Mouse (Mus musculus): ENCODE data around the gene Magi2.
"Not testable (repeated sequence)": the region's sequence is repeated elsewhere in the genome, so short reads cannot be mapped to it uniquely, and the experiment has no call there.

Gene Magi2

DNA sequence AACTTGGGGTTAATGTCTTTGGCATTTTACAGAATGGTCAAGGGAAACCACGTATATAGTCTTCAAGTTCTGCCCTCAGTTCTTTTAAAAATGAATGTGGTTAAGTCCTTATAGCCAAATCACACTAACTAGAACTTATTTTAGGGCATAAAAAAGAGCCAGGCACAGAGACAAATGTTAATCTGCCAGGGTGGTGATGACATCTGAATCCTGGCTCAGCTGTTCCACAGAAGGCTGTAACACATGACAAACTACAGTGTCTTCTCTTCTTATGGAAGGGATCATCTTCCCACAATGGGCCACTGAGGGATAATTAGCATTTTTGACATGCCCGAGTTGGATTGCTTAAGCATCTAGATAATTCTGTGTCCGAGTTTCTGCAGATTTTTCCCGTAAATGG is 1299.8 kb downstream of the Magi2 start:
- not testable (repeated sequence) for DNase-seq

DNA sequence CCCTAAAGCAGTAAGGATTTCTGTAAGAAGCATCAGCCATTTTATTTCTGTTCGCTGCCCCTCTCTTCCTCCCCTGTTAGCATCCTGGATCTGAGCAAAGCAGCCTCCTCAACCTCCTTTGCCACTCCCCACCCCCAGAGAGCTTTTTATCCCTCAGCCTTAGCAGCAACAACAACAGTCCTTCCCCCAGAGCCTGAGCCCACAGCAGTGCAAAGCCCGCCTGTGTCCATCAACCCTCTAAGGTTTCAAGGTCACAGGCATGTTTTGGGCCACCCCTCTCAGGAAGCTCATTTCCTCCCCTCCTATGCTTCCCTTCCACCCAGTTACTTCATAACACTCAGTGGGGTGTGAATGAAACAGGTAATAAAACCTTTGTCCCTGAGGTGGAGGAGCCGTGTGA is 1309.7 kb downstream of the Magi2 start:
- no peak for DNase-seq

DNA sequence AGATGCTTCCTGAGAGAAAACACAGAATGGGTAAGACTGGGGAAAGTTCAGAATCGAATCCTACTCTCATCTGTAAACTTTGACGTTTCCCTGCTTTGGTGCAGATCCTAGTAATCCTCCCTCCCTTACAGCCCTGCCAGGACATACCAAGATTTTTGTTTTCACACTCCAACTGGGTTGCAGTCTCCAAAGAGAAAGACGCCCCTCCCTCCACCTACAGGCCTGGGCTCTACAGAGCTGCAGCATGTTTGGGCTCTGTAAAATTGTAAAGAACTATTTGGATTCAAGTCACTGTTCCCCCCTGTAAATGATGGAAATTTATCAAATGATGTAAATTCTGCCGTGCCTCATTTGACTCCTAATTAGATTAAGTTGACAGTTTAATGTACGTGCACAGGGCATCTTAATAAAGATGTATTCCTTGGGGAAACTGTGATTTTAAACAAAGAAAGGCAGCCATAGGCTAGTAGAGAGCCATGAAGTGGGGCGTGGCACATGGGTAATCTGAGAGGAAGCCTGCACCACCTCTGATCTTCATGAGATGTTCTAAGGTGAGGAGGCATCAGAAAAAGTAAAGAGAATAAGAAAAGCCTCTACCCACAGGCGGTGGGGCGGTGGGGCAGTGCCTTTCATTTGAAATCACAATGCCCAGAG is 1310.7 kb downstream of the Magi2 start:
- DNase-seq, result no peak

DNA sequence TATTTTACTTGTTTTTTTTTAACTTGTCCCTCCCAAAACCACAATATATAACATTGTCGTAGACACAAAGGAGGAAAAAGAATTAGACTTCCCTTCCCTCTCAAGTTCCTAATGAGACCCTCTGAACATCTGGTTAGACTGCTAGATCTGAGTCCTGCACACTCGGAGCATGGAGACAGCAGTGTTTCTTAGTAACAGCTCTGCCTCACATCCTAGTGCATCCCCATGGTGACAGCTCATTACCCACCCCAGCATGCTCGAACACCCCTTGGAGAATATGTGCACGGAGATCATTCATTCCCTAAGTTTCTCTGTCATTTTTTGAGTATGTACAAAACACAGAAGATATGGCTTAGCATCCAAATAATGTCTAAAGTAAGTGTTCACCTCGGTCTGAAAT is 1317.5 kb downstream of the Magi2 start:
- DNase-seq, result no peak

- no peak for DNase-seq
These were observed 1332.5 kb downstream of the Magi2 start for GRCm38 (mm10) chr5:20559378-20559777.

- no peak for DNase-seq
These were observed 1333.0 kb downstream of the Magi2 start for GRCm38 (mm10) chr5:20559821-20560220.

DNA sequence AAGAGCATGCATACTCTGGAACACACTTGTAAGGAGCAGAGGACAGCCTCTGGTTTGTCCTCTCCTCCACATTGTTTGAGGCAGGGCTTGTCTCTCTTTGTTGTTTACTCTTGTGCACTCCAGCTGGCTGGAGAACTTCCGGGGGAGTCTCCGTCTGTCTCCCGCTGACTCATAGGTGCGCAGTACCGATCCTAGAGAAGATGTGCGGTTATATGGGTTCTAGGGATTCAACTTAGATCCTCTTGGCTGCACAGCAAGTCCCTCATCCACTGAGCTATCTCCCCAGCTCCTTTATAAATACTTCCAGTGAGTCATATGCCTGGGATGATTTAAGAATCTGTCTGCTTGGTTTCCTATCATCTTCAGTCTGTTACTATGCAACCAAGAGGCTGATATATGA is 1341.6 kb downstream of the Magi2 start:
- no peak for DNase-seq

- no peak for DNase-seq
These were observed 1342.1 kb downstream of the Magi2 start for GRCm38 (mm10) chr5:20568966-20569365.

GRCm38 (mm10) chr5:20574816-20575215 is 1348.0 kb downstream of the Magi2 start:
- DNase-seq, result no peak

DNA sequence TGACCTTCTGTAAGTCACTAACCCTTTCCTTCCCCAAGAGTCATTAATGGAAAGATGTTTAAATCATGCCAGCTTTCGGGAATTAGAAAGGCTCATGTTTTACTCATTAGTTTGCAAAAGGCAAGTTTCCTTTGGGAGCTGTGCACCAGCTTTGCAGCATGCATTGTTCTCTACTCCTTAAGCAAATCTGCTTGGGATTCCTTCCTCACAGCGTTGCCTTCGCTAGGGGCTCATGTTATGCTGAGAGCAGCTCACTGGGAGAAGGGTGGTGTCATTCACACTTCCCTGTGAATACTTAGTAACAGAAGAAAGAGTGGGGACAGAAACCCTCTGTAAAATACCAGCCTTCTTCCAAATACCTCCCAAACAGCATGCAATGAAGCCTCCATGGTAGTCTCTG is 1349.0 kb downstream of the Magi2 start:
- no peak for DNase-seq

GRCm38 (mm10) chr5:20576266-20576665 is 1349.4 kb downstream of the Magi2 start:
- no peak for DNase-seq

DNA sequence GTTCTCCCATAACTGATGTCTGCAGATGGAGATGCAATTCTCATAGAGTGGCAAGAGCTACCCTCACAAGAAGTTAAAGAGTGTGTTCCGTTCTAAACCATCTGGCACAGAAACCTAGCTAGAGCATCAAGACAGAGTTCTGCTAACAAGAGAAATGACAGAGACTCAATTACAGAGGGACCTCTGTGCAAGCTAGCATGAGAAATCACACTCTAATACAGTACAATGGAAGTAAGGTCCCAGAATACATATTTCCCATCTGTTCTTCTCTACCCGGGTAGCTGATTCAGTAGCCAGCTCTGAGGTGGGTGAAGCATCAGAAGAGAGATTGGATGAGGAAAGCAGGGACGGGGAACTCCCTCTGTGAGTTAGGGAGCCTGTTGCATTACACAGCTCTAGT is 1351.8 kb downstream of the Magi2 start:
- DNase-seq, result no peak

DNA sequence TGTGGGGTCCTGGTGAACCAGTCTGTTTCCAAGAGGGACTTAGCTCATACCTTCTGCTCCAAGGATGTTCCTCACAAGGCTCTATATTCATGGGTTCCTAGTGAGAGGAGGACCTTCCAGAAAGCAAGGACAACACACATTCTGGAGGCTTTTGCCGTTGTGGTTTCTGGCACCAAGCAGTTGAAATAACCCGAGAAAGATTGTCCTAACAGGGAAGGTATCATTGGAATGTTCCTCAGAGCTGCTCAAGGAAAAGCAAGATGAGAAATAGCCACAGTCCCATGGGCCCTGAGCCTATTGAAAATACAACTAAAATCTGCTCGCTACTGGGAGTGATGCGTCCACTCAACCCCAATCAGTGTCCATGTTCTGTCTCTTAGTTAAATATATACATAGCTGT is 1353.8 kb downstream of the Magi2 start:
- DNase-seq, result no peak

- no peak for DNase-seq
These were observed 1356.2 kb downstream of the Magi2 start for GRCm38 (mm10) chr5:20582995-20583435.

- DNase-seq, result no peak
These were observed 1356.8 kb downstream of the Magi2 start for GRCm38 (mm10) chr5:20583639-20584038.

GRCm38 (mm10) chr5:20584769-20585168 is 1357.9 kb downstream of the Magi2 start:
- DNase-seq, result no peak

GRCm38 (mm10) chr5:20589731-20590130 is 1362.9 kb downstream of the Magi2 start:
- DNase-seq, result no peak

- DNase-seq, result no peak
These were observed 1371.4 kb downstream of the Magi2 start for GRCm38 (mm10) chr5:20598196-20598595.

DNA sequence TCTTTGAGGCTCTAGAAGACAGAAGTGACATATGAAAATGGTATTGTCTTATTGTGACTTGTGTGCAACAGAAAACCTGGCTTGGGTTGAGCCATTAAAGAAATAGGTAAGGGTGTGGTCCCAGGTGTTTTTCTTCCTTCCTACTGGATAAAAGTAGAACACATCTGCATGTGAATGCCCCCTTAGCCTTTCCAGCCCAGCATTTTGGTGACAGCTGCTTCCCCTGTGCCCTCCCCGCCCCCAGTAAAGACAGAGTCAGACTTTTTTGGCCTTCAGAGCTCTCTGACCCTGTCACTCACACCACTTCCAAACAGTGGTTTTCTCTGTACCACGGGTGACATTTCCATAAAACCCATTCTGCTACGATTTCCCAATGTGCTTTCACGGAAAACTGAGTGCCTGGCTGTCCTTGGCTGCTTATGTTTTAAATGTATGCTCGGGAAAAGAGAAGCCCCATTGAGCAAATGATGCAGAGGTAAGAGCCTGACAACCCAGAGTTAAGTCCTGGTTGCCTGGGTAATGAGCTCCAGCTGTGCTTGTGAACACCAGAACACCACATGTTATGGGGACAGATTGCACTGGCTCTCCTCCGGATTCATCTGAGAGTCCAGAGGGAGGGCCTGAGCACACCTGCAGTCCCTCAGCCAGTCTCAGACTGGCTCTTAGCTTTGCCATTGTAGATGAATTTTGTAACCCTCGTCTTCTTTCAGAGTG is 1377.1 kb downstream of the Magi2 start:
- DNase-seq, result no peak

DNA sequence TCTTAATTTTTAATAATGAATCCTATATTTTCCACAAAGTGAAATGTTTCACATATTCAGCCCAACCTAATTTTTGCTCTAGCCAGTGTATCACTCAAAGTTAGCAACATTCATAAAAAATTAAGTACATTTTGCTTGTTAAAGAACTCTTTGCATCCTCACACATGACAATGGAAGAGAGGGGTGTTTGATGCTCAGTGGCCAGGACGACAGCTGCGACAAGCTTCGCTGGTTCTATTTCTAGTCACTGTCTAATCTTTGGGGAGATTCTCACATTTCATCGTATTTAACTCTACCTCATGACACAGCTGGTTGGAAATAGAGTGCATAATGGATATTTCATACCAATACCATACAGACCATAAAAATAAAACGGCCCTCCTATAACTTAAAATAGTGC is 1379.7 kb downstream of the Magi2 start:
- no peak for DNase-seq

DNA sequence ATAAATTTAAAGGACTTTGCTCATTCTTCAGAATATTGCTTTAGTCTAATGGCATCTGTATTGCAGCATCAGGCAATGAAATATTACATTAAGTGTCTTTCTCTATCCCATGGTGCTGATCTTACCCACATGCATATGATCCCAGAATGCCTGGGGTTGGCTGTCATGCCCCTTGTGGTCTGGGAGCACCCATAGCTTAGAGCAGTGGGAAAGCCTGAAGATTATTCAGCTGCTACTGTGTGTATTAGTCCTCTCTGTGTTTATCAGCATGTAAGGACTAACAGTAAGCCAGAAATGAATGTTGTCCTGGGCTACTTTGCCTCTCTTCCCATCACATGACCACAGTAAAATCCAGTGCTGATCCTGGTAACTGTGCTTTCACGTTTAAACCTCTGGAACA is 1380.7 kb downstream of the Magi2 start:
- DNase-seq, result no peak

- no peak for DNase-seq
These were observed 1382.5 kb downstream of the Magi2 start for GRCm38 (mm10) chr5:20609206-20609935.

- DNase-seq, result no peak
These were observed 1383.8 kb downstream of the Magi2 start for GRCm38 (mm10) chr5:20610640-20611039.

DNA sequence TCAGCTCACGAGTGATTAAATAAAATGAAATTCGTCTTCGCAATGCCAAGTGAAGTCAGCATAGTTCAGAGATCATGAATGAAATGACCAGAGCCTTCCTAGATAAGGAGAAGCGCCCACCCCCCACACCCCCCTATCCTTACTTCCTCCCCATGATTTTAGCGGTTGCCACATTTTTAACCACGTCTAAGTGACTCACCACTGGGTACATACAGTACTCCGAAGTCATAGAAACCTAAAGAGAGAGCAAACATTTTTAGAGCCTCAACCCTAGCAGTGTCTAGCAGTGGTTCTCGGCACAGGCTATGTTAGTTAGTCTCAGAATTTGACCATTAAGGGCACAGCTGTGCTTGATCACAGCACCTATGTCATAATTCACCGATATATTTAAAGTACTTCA is 1385.8 kb downstream of the Magi2 start:
- DNase-seq, result no peak
